ENCODE assay signal across 29 mouse cellular contexts in genomic region chr6:23986293-23986692, GRCm38 (mm10). TPM values are rescaled to one million over a fixed set of nuclear protein-coding genes. Genes with fewer than 3 reads are reported as not detected.
DNase-seq lines count a peak whose midpoint lies in the region; ATAC-seq lines count a peak whose summit lies in the region.
"Had no signal": no experiment of that assay in that cellular context is flagged by ENCODE, and none has a peak within 500 bp of the region (broad histone marks: within the 10 kb centered on the region; RNA-seq: fewer than 3 reads in every experiment).

No protein-coding gene starts in this region.

- DNase-seq in 416B (ENCODE audit: low read depth): peak; percentile 2
- no peak for DNase-seq in left cerebral cortex, postnatal 36 days (ENCODE audit: low spot score in 2 of 2)
- DNase-seq in thymus, postnatal 0 days (ENCODE audit: low spot score): no peak
- DNase-seq in gastrocnemius, postnatal 25 days: no peak
- DNase-seq: adrenal gland, adult 8-10 months; adrenal gland, postnatal 14 days; adrenal gland, postnatal 36 days; cerebellum, adult 11-12 months; cerebellum, adult 2 months; cerebellum, adult 9-10 months; cerebellum, postnatal 10 days; cerebellum, postnatal 25 days; embryo, embryonic 11 days had no signal

- intact Hi-C loops in left cerebral cortex, postnatal 36 days (cut with DNase I): no loop called here

- peak; percentile 82 for ATAC-seq in common myeloid progenitor, adult 5-6 weeks (replicated peaks; ENCODE audit: low read depth, poor library complexity, severe bottlenecking)
- peak; percentile 51 to 76; a peak in 3 of 4 replicates for ATAC-seq in hematopoietic stem cell, adult 5-6 weeks (replicated peaks in 1 of 2; ENCODE audit: insufficient read depth in 1 of 2, low FRiP score in 2 of 2, low TSS enrichment in 1 of 2, low read depth in 1 of 2, poor library complexity in 2 of 2, severe bottlenecking in 2 of 2)
- ATAC-seq in megakaryocyte progenitor cell, adult 5-6 weeks (replicated peaks; ENCODE audit: poor library complexity): peak; percentile 89
- ATAC-seq: activated CD4-positive, CD25-positive, alpha-beta regulatory T cell, adult 4 months; forebrain, embryonic 14.5 days; forebrain, embryonic 16.5 days; Patski had no signal

RNA-seq across cellular contexts. Expression of gene Tas2r118, which starts 16.4 kb away (rescaled TPM):
- not detected in 2 replicates for total RNA-seq in common myeloid progenitor, adult 5-6 weeks (2017)
- not detected in 2 replicates for total RNA-seq in hematopoietic stem cell, adult 5-6 weeks (2017)
- not detected in 2 replicates for total RNA-seq in megakaryocyte progenitor cell, adult 5-6 weeks (2015)
- total RNA-seq in megakaryocyte progenitor cell, adult 5-6 weeks (2017): not detected in 2 replicates
- total RNA-seq in left cerebral cortex, postnatal 36 days (2021): not detected
- polyA plus RNA-seq in thymus, postnatal 0 days (2015; fragmentation: Nextera tagmentation; extraction: Ambion mirVana): not detected in 2 replicates
- total RNA-seq in gastrocnemius, postnatal 25 days (2021): not detected
- total RNA-seq: adrenal gland, adult 18-20 months; adrenal gland, adult 8-10 months; adrenal gland, postnatal 14 days; adrenal gland, postnatal 36 days; ES-E14 had no signal
- polyA plus RNA-seq: activated CD4-positive, CD25-positive, alpha-beta regulatory T cell, adult 4 months; C2C12; cerebellum, adult 2 months; embryonic facial prominence, embryonic 11.5 days; embryonic facial prominence, embryonic 13.5 days; embryonic facial prominence, embryonic 15.5 days; erythroblast, embryonic 14.5 days; forebrain, embryonic 10.5 days; forebrain, embryonic 12.5 days; forebrain, embryonic 14.5 days; forebrain, embryonic 16.5 days; Patski had no signal
